ENCODE assay signal across 12 mouse cellular contexts in the genomic region with DNA sequence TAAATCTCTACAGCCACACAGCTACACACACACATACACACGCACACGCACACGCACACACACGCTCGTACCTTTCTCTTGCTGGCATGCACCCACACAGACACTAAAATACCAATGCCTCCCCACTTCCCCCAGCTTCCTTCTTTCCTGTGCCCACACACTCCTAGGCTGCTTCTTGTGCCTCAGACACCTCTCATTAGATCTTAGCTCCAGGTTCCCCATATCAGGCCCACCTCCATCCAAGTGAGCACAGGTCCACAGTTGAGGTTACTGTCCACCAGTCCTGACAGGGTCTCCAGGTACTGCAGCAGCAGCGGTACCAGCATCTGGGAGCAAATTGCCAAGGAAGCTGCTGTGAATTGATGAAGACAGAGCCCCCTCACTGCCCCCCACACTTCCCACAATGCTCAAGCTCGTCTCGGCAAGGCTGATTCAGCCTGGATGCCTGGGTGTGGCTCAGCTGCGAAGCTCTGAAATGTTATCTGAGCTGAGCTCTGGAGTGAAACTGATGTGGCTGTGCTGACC. TPM values are rescaled to one million over a fixed set of nuclear protein-coding genes. Genes with fewer than 3 reads are reported as not detected.
DNase-seq lines count a peak whose midpoint lies in the region; ATAC-seq lines count a peak whose summit lies in the region.
"Had no signal": no experiment of that assay in that cellular context is flagged by ENCODE, and none has a peak within 500 bp of the region (broad histone marks: within the 10 kb centered on the region; RNA-seq: fewer than 3 reads in every experiment).

No protein-coding gene starts in this region.

- H3K9ac ChIP-seq in heart, embryonic 13.5 days, result peak overlapping the region; percentile 28
- H3K9ac ChIP-seq in heart, embryonic 12.5 days, result no peak overlapping the region

- no peak for ATAC-seq in heart, embryonic 13.5 days (ENCODE audit: extremely low read depth, insufficient number of reproducible peaks, low FRiP score, low TSS enrichment)
- ATAC-seq in heart, embryonic 12.5 days (ENCODE audit: insufficient number of reproducible peaks, low FRiP score), result no peak

- 73% methylated on average over 9 of the region's 9 CpGs for WGBS in heart, embryonic 13.5 days
- 76% methylated on average over 9 of the region's 9 CpGs for WGBS in heart, embryonic 12.5 days

- H3K27ac ChIP-seq in heart, embryonic 13.5 days (replicated peaks), result no peak overlapping the region
- H3K27ac ChIP-seq in heart, embryonic 12.5 days (ENCODE audit: poor library complexity, severe bottlenecking), result no peak overlapping the region

- peaks cover 61% of the 10 kb centered on the region for H3K36me3 ChIP-seq in heart, embryonic 13.5 days
- peaks cover 50% of the 10 kb centered on the region for H3K36me3 ChIP-seq in heart, embryonic 12.5 days

- DNase-seq in right cerebral cortex, adult 2 months (ENCODE audit: low spot score in 2 of 2), result peak; percentile 78 to 85
- no peak for DNase-seq in right cerebral cortex, postnatal 4 days
- DNase-seq in left cerebral cortex, adult 9 months (ENCODE audit: low spot score in 2 of 2), result peak; percentile 80 to 83
- peak; percentile 93 for DNase-seq in telencephalon, adult 2 months (ENCODE audit: low read depth, low spot score)
- no peak for DNase-seq in kidney, adult 18-20 months
- no peak for DNase-seq in gastrocnemius, adult 18-20 months (ENCODE audit: low spot score)
- DNase-seq: embryo, embryonic 11 days; kidney, adult 11 months; liver; thymus, postnatal 14 days had no signal

- H3K4me1 ChIP-seq in heart, embryonic 13.5 days, result peaks cover 42% of the 10 kb centered on the region
- peaks cover 39% of the 10 kb centered on the region for H3K4me1 ChIP-seq in heart, embryonic 12.5 days (replicated peaks)

- no peaks in the 10 kb centered on the region for H3K9me3 ChIP-seq in heart, embryonic 13.5 days
- H3K9me3 ChIP-seq in heart, embryonic 12.5 days (replicated peaks), result no peaks in the 10 kb centered on the region

- no peak overlapping the region for H3K4me2 ChIP-seq in heart, embryonic 13.5 days
- H3K4me2 ChIP-seq in heart, embryonic 12.5 days, result no peak overlapping the region

- H3K27me3 ChIP-seq in heart, embryonic 13.5 days (replicated peaks), result peaks cover 19% of the 10 kb centered on the region; the same call in 1 of the 2 replicates
- 0 out of 2 replicates have a peak, but pooled peaks cover 11% of the 10 kb centered on the region for H3K27me3 ChIP-seq in heart, embryonic 12.5 days (replicated peaks)

- H3K4me3 ChIP-seq in heart, embryonic 13.5 days, result no peak overlapping the region
- no peak overlapping the region for H3K4me3 ChIP-seq in heart, embryonic 12.5 days

RNA-seq across cellular contexts. Expression of gene Arhgap33, which starts 3.5 kb away (rescaled TPM):
- 8.0 and 9.3 TPM in 2 replicates for polyA plus RNA-seq in heart, embryonic 13.5 days (2015; fragmentation: Nextera tagmentation; extraction: Ambion mirVana)
- 10.1 and 10.9 TPM in 2 replicates for polyA plus RNA-seq in heart, embryonic 12.5 days (2016; fragmentation: Nextera tagmentation; extraction: Ambion mirVana)
- under 1 TPM; 0.27 to 0.47 TPM for total RNA-seq in gastrocnemius, adult 18-20 months (2021)

RNA-seq across cellular contexts. Expression of gene Hspb6, which starts 20.6 kb away (rescaled TPM):
- polyA plus RNA-seq in heart, embryonic 13.5 days (2015; fragmentation: Nextera tagmentation; extraction: Ambion mirVana), result 76.6 and 86.4 TPM in 2 replicates
- 30.5 and 31.6 TPM in 2 replicates for polyA plus RNA-seq in heart, embryonic 12.5 days (2016; fragmentation: Nextera tagmentation; extraction: Ambion mirVana)
- 1,000 to 10,000 TPM; 1,641 to 2,096 TPM for total RNA-seq in gastrocnemius, adult 18-20 months (2021)

RNA-seq across cellular contexts. Expression of gene Proser3, which starts 20.7 kb away (rescaled TPM):
- polyA plus RNA-seq in heart, embryonic 13.5 days (2015; fragmentation: Nextera tagmentation; extraction: Ambion mirVana), result 8.7 and 9.6 TPM in 2 replicates
- 9.3 and 12.7 TPM in 2 replicates for polyA plus RNA-seq in heart, embryonic 12.5 days (2016; fragmentation: Nextera tagmentation; extraction: Ambion mirVana)
- total RNA-seq in gastrocnemius, adult 18-20 months (2021), result 1 to 10 TPM; 5.1 to 8.0 TPM

RNA-seq across cellular contexts. Expression of gene Lin37, which starts 28.3 kb away (rescaled TPM):
- polyA plus RNA-seq in heart, embryonic 13.5 days (2015; fragmentation: Nextera tagmentation; extraction: Ambion mirVana), result 31.0 and 36.9 TPM in 2 replicates
- 31.1 and 34.8 TPM in 2 replicates for polyA plus RNA-seq in heart, embryonic 12.5 days (2016; fragmentation: Nextera tagmentation; extraction: Ambion mirVana)
- total RNA-seq in gastrocnemius, adult 18-20 months (2021), result 1 to 10 TPM; 8.7 to 9.0 TPM

RNA-seq across cellular contexts. Expression of gene U2af1l4, which starts 31.7 kb away (rescaled TPM):
- 85.6 and 92.3 TPM in 2 replicates for polyA plus RNA-seq in heart, embryonic 13.5 days (2015; fragmentation: Nextera tagmentation; extraction: Ambion mirVana)
- polyA plus RNA-seq in heart, embryonic 12.5 days (2016; fragmentation: Nextera tagmentation; extraction: Ambion mirVana), result 82.4 and 88.8 TPM in 2 replicates
- 10 to 100 TPM; 50.9 to 53.6 TPM for total RNA-seq in gastrocnemius, adult 18-20 months (2021)

Comparison
In these comparisons a context has a peak if more than half of its experiments do, and no peak if none do; other contexts are left out.
1. DNase-seq: peak in right cerebral cortex, adult 2 months (2 of 2), left cerebral cortex, adult 9 months (2 of 2) and telencephalon, adult 2 months (single experiment); none in right cerebral cortex, postnatal 4 days (single experiment), kidney, adult 18-20 months (single experiment) and gastrocnemius, adult 18-20 months (single experiment).